Mouse (Mus musculus): ENCODE measurements around the gene Bad. TPM values are rescaled to one million over a fixed set of nuclear protein-coding genes. Genes with fewer than 3 reads are reported as not detected.

The Bad gene
- polyA plus RNA-seq, 1 experiment: 57.3 TPM

GRCm38 (mm10) chr19:6978639-6978974, 36.9 kb downstream of the Bad start:
- Histone ChIP-seq H3K4me1 (ENCODE audit: control insufficient read depth, insufficient read depth, low read length) (peaks cover 15% of the 10 kb centered on the region), H3K4me3 (replicated peaks; ENCODE audit: extremely low read depth, low read depth, low read length) (no peak overlapping the region)
- no peak for DNase-seq
- 54% methylated on average over 3 of the region's 3 CpGs for WGBS
- no peak for TF ChIP-seq POLR2A (IDR thresholded peaks at IDR 0.05; ENCODE audit: borderline replicate concordance, extremely low read depth, low read depth, low read length)
- no peak for TF ChIP-seq CTCF (IDR thresholded peaks at IDR 0.05; ENCODE audit: insufficient read depth, low read length)

GRCm38 (mm10) chr19:6979001-6979479, 37.4 kb downstream of the Bad start:
- H3K4me3 ChIP-seq (replicated peaks; ENCODE audit: extremely low read depth, low read depth, low read length): peak overlapping the region; percentile 80
- TF ChIP-seq CTCF (IDR thresholded peaks at IDR 0.05; ENCODE audit: insufficient read depth, low read length) (no peak), POLR2A (IDR thresholded peaks at IDR 0.05; ENCODE audit: borderline replicate concordance, extremely low read depth, low read depth, low read length) (no peak)
- DNase-seq: no peak
- H3K4me1 ChIP-seq (ENCODE audit: control insufficient read depth, insufficient read depth, low read length): peaks cover 15% of the 10 kb centered on the region
- WGBS: 13% methylated on average over 11 of the region's 11 CpGs

GRCm38 (mm10) chr19:6979486-6980380, 38.1 kb downstream of the Bad start:
- WGBS: under 1% methylated on average over 58 of the region's 59 CpGs
- TF ChIP-seq POLR2A (IDR thresholded peaks at IDR 0.05; ENCODE audit: borderline replicate concordance, extremely low read depth, low read depth, low read length) (peak; percentile 57; the same call in 1 of the 2 replicates), CTCF (IDR thresholded peaks at IDR 0.05; ENCODE audit: insufficient read depth, low read length) (peak; percentile 31; the same call in 1 of the 2 replicates)
- peak overlapping the region; percentile 80 for H3K4me3 ChIP-seq (replicated peaks; ENCODE audit: extremely low read depth, low read depth, low read length)
- H3K4me1 ChIP-seq (ENCODE audit: control insufficient read depth, insufficient read depth, low read length): peaks cover 15% of the 10 kb centered on the region
- DNase-seq: peak; percentile 99

- peak; percentile 99 for DNase-seq
- no peak for TF ChIP-seq CTCF (IDR thresholded peaks at IDR 0.05; ENCODE audit: insufficient read depth, low read length)
- TF ChIP-seq POLR2A (IDR thresholded peaks at IDR 0.05; ENCODE audit: borderline replicate concordance, extremely low read depth, low read depth, low read length): peak; percentile 98
- Histone ChIP-seq H3K4me1 (ENCODE audit: control insufficient read depth, insufficient read depth, low read length) (peaks cover 14% of the 10 kb centered on the region), H3K4me3 (replicated peaks; ENCODE audit: extremely low read depth, low read depth, low read length) (peak within 1 kb of the TSS; percentile 83)
- WGBS: 1% methylated on average over 38 of the region's 38 CpGs
These were observed 38.9 kb downstream of the Bad start, which contains the start of gene Fkbp2 for GRCm38 (mm10) chr19:6980381-6981093. Gene Fkbp2, minus strand, starts transcription at chr19:6980501.

- Histone ChIP-seq H3K4me1 (ENCODE audit: control insufficient read depth, insufficient read depth, low read length) (peaks cover 5% of the 10 kb centered on the region), H3K4me3 (replicated peaks; ENCODE audit: extremely low read depth, low read depth, low read length) (no peak overlapping the region)
- TF ChIP-seq POLR2A (IDR thresholded peaks at IDR 0.05; ENCODE audit: borderline replicate concordance, extremely low read depth, low read depth, low read length): no peak
- TF ChIP-seq CTCF (IDR thresholded peaks at IDR 0.05; ENCODE audit: insufficient read depth, low read length): no peak
- WGBS: 87% methylated on average over 4 of the region's 4 CpGs
- DNase-seq: no peak
These were observed 39.8 kb downstream of the Bad start for GRCm38 (mm10) chr19:6981465-6981864.

GRCm38 (mm10) chr19:6983621-6984020, 42.0 kb downstream of the Bad start:
- H3K4me3 ChIP-seq (replicated peaks; ENCODE audit: extremely low read depth, low read depth, low read length): no peak overlapping the region
- WGBS: 95% methylated on average over 5 of the region's 5 CpGs

GRCm38 (mm10) chr19:6985300-6985699, 43.6 kb downstream of the Bad start:
- DNase-seq: no peak
- Histone ChIP-seq H3K4me3 (replicated peaks; ENCODE audit: extremely low read depth, low read depth, low read length) (no peak overlapping the region), H3K4me1 (ENCODE audit: control insufficient read depth, insufficient read depth, low read length) (peaks cover 9% of the 10 kb centered on the region)
- 88% methylated on average over 19 of the region's 19 CpGs for WGBS
- TF ChIP-seq CTCF (IDR thresholded peaks at IDR 0.05; ENCODE audit: insufficient read depth, low read length) (no peak), POLR2A (IDR thresholded peaks at IDR 0.05; ENCODE audit: borderline replicate concordance, extremely low read depth, low read depth, low read length) (no peak)

More at GRCm38 (mm10) chr19:6983621-6984020, 42.0 kb downstream of the Bad start:
- TF ChIP-seq CTCF (IDR thresholded peaks at IDR 0.05; ENCODE audit: insufficient read depth, low read length): no peak
- no peak for TF ChIP-seq POLR2A (IDR thresholded peaks at IDR 0.05; ENCODE audit: borderline replicate concordance, extremely low read depth, low read depth, low read length)
- peaks cover 12% of the 10 kb centered on the region for H3K4me1 ChIP-seq (ENCODE audit: control insufficient read depth, insufficient read depth, low read length)
- no peak for DNase-seq

GRCm38 (mm10) chr19:6985951-6986708, 44.5 kb downstream of the Bad start:
- TF ChIP-seq CTCF (IDR thresholded peaks at IDR 0.05; ENCODE audit: insufficient read depth, low read length): no peak
- no peak for TF ChIP-seq POLR2A (IDR thresholded peaks at IDR 0.05; ENCODE audit: borderline replicate concordance, extremely low read depth, low read depth, low read length)
- WGBS: 82% methylated on average over 10 of the region's 10 CpGs
- Histone ChIP-seq H3K4me1 (ENCODE audit: control insufficient read depth, insufficient read depth, low read length) (peaks cover 9% of the 10 kb centered on the region), H3K4me3 (replicated peaks; ENCODE audit: extremely low read depth, low read depth, low read length) (no peak overlapping the region)
- no peak for DNase-seq
